Mouse (Mus musculus): Measurements from ENCODE around the gene Myadml2. TPM values are rescaled to one million over a fixed set of nuclear protein-coding genes. Genes with fewer than 3 reads are reported as not detected.

The Myadml2 gene
- polyA plus RNA-seq, 1 experiment, result 0.39 TPM

GRCm38 (mm10) chr11:120598283-120598989, 49.5 kb downstream of the Myadml2 start, which contains the start of the genes Alyref and Anapc11:
TSS of gene Alyref (minus strand) at chr11:120598365.
TSS of gene Anapc11 (plus strand) at chr11:120598421.
- no peak; the same call in 1 of the 2 replicates for TF ChIP-seq POLR2A (IDR thresholded peaks at IDR 0.05; ENCODE audit: low read depth, low read length)
- TF ChIP-seq CTCF (IDR thresholded peaks at IDR 0.05; ENCODE audit: extremely low read depth, insufficient read length, insufficient replicate concordance, low read depth, low read length), result no peak
- peaks cover 14% of the 10 kb centered on the region; the same call in 1 of the 2 replicates for H3K4me1 ChIP-seq (ENCODE audit: control insufficient read depth, insufficient read depth, insufficient read length, low read length)
- H3K27me3 ChIP-seq (ENCODE audit: control insufficient read depth, insufficient read depth, low read length), result no peaks in the 10 kb centered on the region
- peaks cover 26% of the 10 kb centered on the region for H3K36me3 ChIP-seq (ENCODE audit: control insufficient read depth, insufficient read depth, low read length)
- H3K27ac ChIP-seq (ENCODE audit: insufficient read depth, low read depth, low read length), result peak within 1 kb of the TSS; percentile 55
- under 1% methylated on average over 88 of the region's 88 CpGs for WGBS
- peak within 1 kb of the TSS; percentile 95 for H3K4me3 ChIP-seq (ENCODE audit: low read depth, low read length)

- Histone ChIP-seq H3K36me3 (ENCODE audit: control insufficient read depth, insufficient read depth, low read length) (peaks cover 32% of the 10 kb centered on the region), H3K27ac (ENCODE audit: insufficient read depth, low read depth, low read length) (peak overlapping the region; percentile 22; the same call in 1 of the 2 replicates), H3K27me3 (ENCODE audit: control insufficient read depth, insufficient read depth, low read length) (no peaks in the 10 kb centered on the region), H3K4me3 (ENCODE audit: low read depth, low read length) (peak overlapping the region; percentile 95), H3K4me1 (ENCODE audit: control insufficient read depth, insufficient read depth, insufficient read length, low read length) (peaks cover 14% of the 10 kb centered on the region; the same call in 1 of the 2 replicates)
- 3% methylated on average over 92 of the region's 99 CpGs for WGBS
- TF ChIP-seq POLR2A (IDR thresholded peaks at IDR 0.05; ENCODE audit: low read depth, low read length), result no peak
- no peak for TF ChIP-seq CTCF (IDR thresholded peaks at IDR 0.05; ENCODE audit: extremely low read depth, insufficient read length, insufficient replicate concordance, low read depth, low read length)
These were observed 50.4 kb downstream of the Myadml2 start for GRCm38 (mm10) chr11:120597240-120598235.

Other genes starting within 250 kb of the Myadml2 start
- gene Nploc4, start 210.4 kb downstream of the Myadml2 start, polyA plus RNA-seq (2012; rRNA removed), result 29.0 and 54.8 TPM in 2 replicates
- gene Tspan10, start 205.5 kb downstream of the Myadml2 start, polyA plus RNA-seq (2012; rRNA removed), result 0.15 and 0.60 TPM in 2 replicates
- gene Pde6g, start 194.7 kb downstream of the Myadml2 start, polyA plus RNA-seq (2012; rRNA removed), result 0.43 TPM in 2 replicates
- 16.6 and 23.6 TPM in 2 replicates for gene Oxld1, start 190.1 kb downstream of the Myadml2 start, polyA plus RNA-seq (2012; rRNA removed)
- 3.6 and 4.4 TPM in 2 replicates for gene Ccdc137, start 190.0 kb downstream of the Myadml2 start, polyA plus RNA-seq (2012; rRNA removed)
- gene Arl16, start 180.6 kb downstream of the Myadml2 start, polyA plus RNA-seq (2012; rRNA removed), result 14.3 and 15.4 TPM in 2 replicates
- 130 and 155 TPM in 2 replicates for gene Mrpl12, start 163.5 kb downstream of the Myadml2 start, polyA plus RNA-seq (2012; rRNA removed)
- gene Slc25a10, start 156.3 kb downstream of the Myadml2 start, polyA plus RNA-seq (2012; rRNA removed), result 298 and 416 TPM in 2 replicates
- gene Gcgr, start 117.5 kb downstream of the Myadml2 start, polyA plus RNA-seq (2012; rRNA removed), result 1.4 and 2.6 TPM in 2 replicates
- gene Mcrip1, start 98.4 kb downstream of the Myadml2 start, polyA plus RNA-seq (2012; rRNA removed), result 24.0 and 30.3 TPM in 2 replicates
- gene Ppp1r27, start 97.0 kb downstream of the Myadml2 start, polyA plus RNA-seq (2012; rRNA removed), result 0.51 TPM in 1 of 2 replicates, not detected in the other
- 442 and 705 TPM in 2 replicates for gene P4hb, start 74.9 kb downstream of the Myadml2 start, polyA plus RNA-seq (2012; rRNA removed)
- 489 and 1,022 TPM in 2 replicates for gene Arhgdia, start 66.5 kb downstream of the Myadml2 start, polyA plus RNA-seq (2012; rRNA removed)
- gene Alyref, start 49.8 kb downstream of the Myadml2 start, polyA plus RNA-seq (2012; rRNA removed), result 12.0 and 24.0 TPM in 2 replicates
- 46.4 and 97.9 TPM in 2 replicates for gene Anapc11, start 49.7 kb downstream of the Myadml2 start, polyA plus RNA-seq (2012; rRNA removed)
- gene Npb, start 39.7 kb downstream of the Myadml2 start, polyA plus RNA-seq (2012; rRNA removed), result 0.98 and 7.2 TPM in 2 replicates
- gene Pcyt2, start 30.2 kb downstream of the Myadml2 start, polyA plus RNA-seq (2012; rRNA removed), result 449 and 1,029 TPM in 2 replicates
- 99.1 and 147 TPM in 2 replicates for gene Sirt7, start 22.9 kb downstream of the Myadml2 start, polyA plus RNA-seq (2012; rRNA removed)
- gene Mafg, start 14.6 kb downstream of the Myadml2 start, polyA plus RNA-seq (2012; rRNA removed), result 24.8 and 33.6 TPM in 2 replicates
- gene Pycr1, start 4.4 kb downstream of the Myadml2 start, polyA plus RNA-seq (2012; rRNA removed), result 17.1 and 19.9 TPM in 2 replicates
- gene Notum, start 13.0 kb upstream of the Myadml2 start, polyA plus RNA-seq (2012; rRNA removed), result 0.67 and 0.99 TPM in 2 replicates
- gene Aspscr1, start 24.8 kb upstream of the Myadml2 start, polyA plus RNA-seq (2012; rRNA removed), result 86.9 and 138 TPM in 2 replicates
- 38.4 and 46.2 TPM in 2 replicates for gene Cenpx, start 65.6 kb upstream of the Myadml2 start, polyA plus RNA-seq (2012; rRNA removed)
- gene Lrrc45, start 65.8 kb upstream of the Myadml2 start, polyA plus RNA-seq (2012; rRNA removed), result 22.0 and 23.9 TPM in 2 replicates
- gene Rac3, start 73.3 kb upstream of the Myadml2 start, polyA plus RNA-seq (2012; rRNA removed), result 4.1 and 5.1 TPM in 2 replicates
- 102 and 127 TPM in 2 replicates for gene Dcxr, start 79.1 kb upstream of the Myadml2 start, polyA plus RNA-seq (2012; rRNA removed)
- 1.2 and 11.4 TPM in 2 replicates for gene Cbr2, start 84.0 kb upstream of the Myadml2 start, polyA plus RNA-seq (2012; rRNA removed)
- 1.4 and 58.5 TPM in 2 replicates for gene Hmga1b, start 114.6 kb upstream of the Myadml2 start, polyA plus RNA-seq (2012; rRNA removed)
- gene Rfng, start 136.0 kb upstream of the Myadml2 start, polyA plus RNA-seq (2012; rRNA removed), result 41.0 and 90.5 TPM in 2 replicates
- gene Gps1, start 136.1 kb upstream of the Myadml2 start, polyA plus RNA-seq (2012; rRNA removed), result 57.5 and 86.4 TPM in 2 replicates
- 24.1 and 29.0 TPM in 2 replicates for gene Dus1l, start 148.2 kb upstream of the Myadml2 start, polyA plus RNA-seq (2012; rRNA removed)
- 151 and 154 TPM in 2 replicates for gene Fasn, start 176.4 kb upstream of the Myadml2 start, polyA plus RNA-seq (2012; rRNA removed)